Mouse (Mus musculus): ENCODE measurements around the gene Gpd2. TPM values are rescaled to one million over a fixed set of nuclear protein-coding genes. Genes with fewer than 3 reads are reported as not detected.
A peak's percentile ranks its signal among the peaks of the same experiment; 100 is the strongest.

Gene Gpd2
- 16.7 and 18.4 TPM in 2 replicates for total RNA-seq (2012; rRNA removed)
- total RNA-seq (2014; rRNA removed) = 14.7 and 15.7 TPM in 2 replicates
- polyA plus RNA-seq (2012; ENCODE audit: insufficient read length, low read depth) = 20.4 and 20.6 TPM in 2 replicates

GRCm38 (mm10) chr2:57237475-57237919 lies at the start of gene Gpd2:
TSS of gene Gpd2 (plus strand) at chr2:57237635.
- no peaks in the 10 kb centered on the region for H3K79me2 ChIP-seq (replicated peaks; ENCODE audit: control insufficient read depth, extremely low read depth, insufficient read depth, poor library complexity, severe bottlenecking)
- H3K9me3 ChIP-seq (replicated peaks; ENCODE audit: low read length) = no peaks in the 10 kb centered on the region
- peaks cover 0 to 20% of the 10 kb centered on the region in 2 experiments; a peak in 2 of 4 replicates for H3K4me1 ChIP-seq (ENCODE audit: control insufficient read depth in 1 of 2, insufficient read depth in 2 of 2)
- DNase-seq (ENCODE audit: extremely low read depth) = peak; percentile 17
- no peaks in the 10 kb centered on the region for H3K27me3 ChIP-seq (replicated peaks)
- H3K27ac ChIP-seq (ENCODE audit: insufficient read depth, low read depth) = peak within 1 kb of the TSS; percentile 94
- peak; percentile 76 for TF ChIP-seq NRF1 (IDR thresholded peaks at IDR 0.05; ENCODE audit: low read depth, low read length)
- no peak for TF ChIP-seq CHD2 (IDR thresholded peaks at IDR 0.05; ENCODE audit: low read length)
- dilution Hi-C loops (cut with MboI; ENCODE audit: extremely low pct_ligation_motif_present, extremely low pct_unique_long_range_greater_than_20kb, low sequenced_read_pairs) = no loop called here
- in situ Hi-C loops (cut with MboI; ENCODE audit: low pct_ligation_motif_present, low pct_unique_long_range_greater_than_20kb, low sequenced_read_pairs) = no loop called here
- no peaks in the 10 kb centered on the region for H3K36me3 ChIP-seq (replicated peaks in 1 of 2; ENCODE audit: control insufficient read depth in 1 of 2, insufficient read depth in 1 of 2, low read length in 1 of 2)
- H3K9ac ChIP-seq (ENCODE audit: insufficient read depth, low read depth) = peak within 1 kb of the TSS; percentile 73
- peak within 1 kb of the TSS; percentile 84 for H3K4me2 ChIP-seq (ENCODE audit: insufficient read depth, low read depth, poor library complexity, severe bottlenecking)
- H3K4me3 ChIP-seq (replicated peaks in 1 of 3; ENCODE audit: low read depth in 2 of 3, low read length in 2 of 3, poor library complexity in 1 of 3) = peak within 1 kb of the TSS; percentile 67 to 86 (median 79)

DNA sequence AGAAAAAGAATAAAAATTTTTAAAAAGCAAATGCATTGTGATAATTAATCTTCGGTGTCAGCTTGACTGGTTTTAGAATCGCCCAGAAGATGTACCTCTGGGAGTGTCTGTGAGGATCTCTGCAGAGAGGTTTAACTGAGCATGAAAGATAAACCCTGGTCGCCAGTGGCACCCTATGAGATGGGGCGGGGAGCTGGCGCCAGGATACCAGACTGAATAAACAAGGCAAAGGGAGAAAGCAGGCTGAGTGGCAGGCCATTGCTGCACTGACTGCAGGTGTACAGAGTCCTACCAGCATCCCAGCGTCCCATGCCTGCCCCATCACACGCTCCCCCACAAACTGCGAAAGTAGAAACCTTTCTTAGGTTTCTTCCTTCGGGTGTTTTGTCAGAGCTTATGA lies 49.2 kb upstream of the Gpd2 start:
- no peak overlapping the region for H3K4me2 ChIP-seq (ENCODE audit: insufficient read depth, low read depth, poor library complexity, severe bottlenecking)
- no peaks in the 10 kb centered on the region for H3K36me3 ChIP-seq (replicated peaks in 1 of 2; ENCODE audit: control insufficient read depth in 1 of 2, insufficient read depth in 1 of 2, low read length in 1 of 2)
- TF ChIP-seq ZMIZ1 (IDR thresholded peaks at IDR 0.05; ENCODE audit: low read depth, low read length) (no peak), TBP (conservative IDR thresholded peaks at IDR 0.05; ENCODE audit: low read depth, low read length) (no peak), ELF1 (IDR thresholded peaks at IDR 0.05; ENCODE audit: low read depth, low read length) (no peak), ZC3H11A (IDR thresholded peaks at IDR 0.05; ENCODE audit: low read depth, low read length) (no peak), SIN3A (IDR thresholded peaks at IDR 0.05; ENCODE audit: low read length) (no peak), E2F4 (IDR thresholded peaks at IDR 0.05; ENCODE audit: insufficient replicate concordance, low read depth, low read length) (no peak), ETS1 (conservative IDR thresholded peaks at IDR 0.05; ENCODE audit: low read depth, low read length) (no peak), USF1 (IDR thresholded peaks at IDR 0.05; ENCODE audit: low read depth, low read length) (no peak), MYC (IDR thresholded peaks at IDR 0.05; ENCODE audit: low read depth, low read length) (no peak), SMC3 (IDR thresholded peaks at IDR 0.05; ENCODE audit: low read depth, low read length) (no peak), RAD21 (IDR thresholded peaks at IDR 0.05; ENCODE audit: low read depth, low read length) (no peak), CHD1 (IDR thresholded peaks at IDR 0.05; ENCODE audit: low read depth, low read length) (no peak), NRF1 (IDR thresholded peaks at IDR 0.05; ENCODE audit: low read depth, low read length) (no peak)
- no peaks in the 10 kb centered on the region for H3K9me3 ChIP-seq (replicated peaks; ENCODE audit: low read length)
- no peak overlapping the region for H3K27ac ChIP-seq (ENCODE audit: insufficient read depth, low read depth)
- H3K27me3 ChIP-seq (replicated peaks) = no peaks in the 10 kb centered on the region
- dilution Hi-C loops (cut with MboI; ENCODE audit: extremely low pct_ligation_motif_present, extremely low pct_unique_long_range_greater_than_20kb, low sequenced_read_pairs) (no loop called here), in situ Hi-C loops (cut with MboI; ENCODE audit: low pct_ligation_motif_present, low pct_unique_long_range_greater_than_20kb, low sequenced_read_pairs) (no loop called here)
- no peak overlapping the region for H3K4me3 ChIP-seq (replicated peaks in 1 of 3; ENCODE audit: low read depth in 2 of 3, low read length in 2 of 3, poor library complexity in 1 of 3)
- H3K9ac ChIP-seq (ENCODE audit: insufficient read depth, low read depth) = no peak overlapping the region
- no peak for DNase-seq (ENCODE audit: extremely low read depth)
- no peaks in the 10 kb centered on the region for H3K79me2 ChIP-seq (replicated peaks; ENCODE audit: control insufficient read depth, extremely low read depth, insufficient read depth, poor library complexity, severe bottlenecking)
- peaks cover 0 to 12% of the 10 kb centered on the region in 2 experiments; a peak in 2 of 4 replicates for H3K4me1 ChIP-seq (ENCODE audit: control insufficient read depth in 1 of 2, insufficient read depth in 2 of 2)
